Mouse (Mus musculus): Measurements from ENCODE around the gene Theg.

DNA sequence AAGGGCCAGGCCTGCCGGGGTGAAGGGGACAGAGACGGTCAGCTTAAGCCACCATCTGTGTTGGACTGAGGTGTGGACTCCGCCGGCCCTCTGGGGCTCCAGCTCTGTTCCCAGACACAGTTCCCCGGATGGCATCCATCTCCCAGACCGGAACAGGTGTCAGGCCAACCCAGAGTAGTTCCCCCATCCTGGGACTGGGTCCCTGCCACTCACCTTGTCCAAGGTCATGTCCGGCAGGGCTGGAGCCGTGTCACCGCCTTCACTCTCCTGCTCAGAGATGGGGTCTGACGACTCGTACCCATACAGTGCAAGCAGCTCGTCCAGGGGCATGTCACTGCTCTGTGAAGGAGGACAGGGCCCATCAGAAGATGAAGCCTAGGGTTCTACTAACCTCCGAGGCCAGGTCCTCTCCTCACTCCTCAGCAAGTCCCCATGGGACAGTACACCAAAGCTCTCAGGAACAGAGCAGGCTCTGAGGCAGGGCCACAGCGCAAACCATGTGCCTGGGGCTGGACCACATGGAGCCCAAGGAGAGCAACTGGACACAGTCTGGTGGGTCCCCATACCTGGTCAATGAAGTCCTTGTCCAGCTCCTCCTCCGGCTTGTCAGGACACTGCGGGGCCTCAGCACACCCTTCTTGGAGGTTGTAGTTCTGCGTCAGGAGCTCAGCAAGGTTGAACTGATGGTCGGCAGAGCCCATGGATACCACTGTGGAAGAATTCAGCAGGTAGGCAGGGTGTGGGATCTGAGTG, 38.0 kb downstream of the Theg start:
- no peak for TF ChIP-seq POLR2A (IDR thresholded peaks at IDR 0.05; ENCODE audit: extremely low read depth, insufficient read depth, low read length)
- no peak for TF ChIP-seq CTCF (IDR thresholded peaks at IDR 0.05; ENCODE audit: extremely low read depth, insufficient read depth, low read length)
